Mouse (Mus musculus) granulocyte monocyte progenitor cell, adult 5-6 weeks (primary cell): ENCODE measurements around the gene Il2rb. TPM values are rescaled to one million over a fixed set of nuclear protein-coding genes. Genes with fewer than 3 reads are reported as not detected.

Source experiments
- ATAC-seq: replicated peaks from 2 replicates; pipeline ENCODE4 v1.8.0; 2016; ENCODE audit warnings: mild to moderate bottlenecking, moderate TSS enrichment, inconsistent platforms; ENCODE audit not compliant: poor library complexity, severe bottlenecking
- total RNA-seq, 2 experiments: library from RNA; stranded (forward) in 1 of 2; stranded (reverse) in 1 of 2; fragments of 200-712, 200-1000 nt in 1 of 2; fragments of >200 nt in 1 of 2; fragmentation: Nextera tagmentation in 1 of 2; gene quantifications; 2 replicates each; pipeline ENCODE4 v1.2.3; 2014 to 2017

Gene Il2rb
- total RNA-seq (2014; fragmentation: Nextera tagmentation) (not detected in 2 replicates), total RNA-seq (2017) (not detected in 2 replicates)

DNA sequence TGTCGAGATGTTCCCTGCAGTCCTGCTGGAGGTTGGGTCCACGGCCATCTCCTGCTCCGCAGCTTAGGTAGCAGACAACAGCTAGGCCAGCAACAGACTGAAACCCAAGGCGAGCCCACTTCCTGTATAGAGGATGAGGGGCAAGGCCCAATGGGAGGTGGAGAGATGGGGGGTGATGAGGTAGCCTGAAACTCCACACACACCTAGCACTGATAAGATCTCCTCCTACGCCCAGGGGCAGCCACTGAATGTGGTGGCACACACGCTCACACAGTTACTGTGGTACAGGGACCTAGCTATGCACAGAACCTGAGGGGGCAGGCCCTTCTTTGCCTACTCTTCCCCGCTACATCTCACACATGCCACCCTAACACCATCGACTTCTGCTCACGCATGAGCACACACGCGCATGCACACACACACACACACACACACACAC lies at the start of gene Il2rb:
Gene Il2rb, minus strand, starts transcription at position 304 of the 439 bp plus-strand sequence.
- no peak for ATAC-seq

DNA sequence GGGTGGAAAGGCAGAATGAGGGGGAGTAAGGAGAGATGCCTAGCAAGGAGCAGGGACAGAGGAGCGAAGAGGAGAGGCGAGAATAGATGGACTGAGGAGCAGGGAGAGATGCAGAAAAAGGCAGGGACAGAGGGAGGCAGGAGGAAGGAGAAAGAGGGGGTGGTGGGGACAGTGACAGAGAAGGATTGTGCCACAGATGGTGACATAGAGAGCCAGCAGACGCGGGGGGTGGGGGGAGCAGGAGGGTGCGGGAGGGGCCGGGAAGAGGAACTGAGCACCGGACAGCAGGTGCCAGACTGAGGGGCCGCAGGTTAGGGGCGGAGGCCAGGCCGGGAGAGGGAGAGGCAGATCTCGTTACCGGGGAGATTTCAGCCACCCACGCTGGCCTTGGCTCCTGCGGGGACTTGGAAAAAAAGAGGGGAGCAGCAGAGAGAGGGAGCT lies 49.5 kb upstream of the Il2rb start, which contains the start of gene Sstr3:
Gene Sstr3, minus strand, starts transcription at position 125 of the 441 bp plus-strand sequence.
- ATAC-seq: peak; percentile 48

DNA sequence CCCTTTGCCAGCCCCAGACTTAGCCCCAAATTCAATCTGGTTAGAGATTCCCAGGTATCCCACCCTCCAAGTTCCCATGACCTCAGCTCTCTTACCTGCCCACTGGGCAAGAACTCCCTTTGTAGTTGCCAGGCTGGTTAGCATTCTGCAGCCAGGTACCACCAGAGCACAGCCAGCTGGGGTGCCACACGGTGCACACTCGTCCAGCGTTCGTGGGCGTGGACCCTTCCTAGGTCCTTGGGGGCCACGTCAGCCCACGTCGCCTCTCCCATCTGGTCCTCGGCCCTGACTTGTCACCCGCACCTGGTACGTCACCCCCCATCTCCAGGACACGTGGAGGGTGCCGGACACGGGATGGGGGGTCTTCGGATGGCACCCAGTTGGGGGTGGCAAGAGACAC lies 49.0 kb upstream of the Il2rb start:
- no peak for ATAC-seq

DNA sequence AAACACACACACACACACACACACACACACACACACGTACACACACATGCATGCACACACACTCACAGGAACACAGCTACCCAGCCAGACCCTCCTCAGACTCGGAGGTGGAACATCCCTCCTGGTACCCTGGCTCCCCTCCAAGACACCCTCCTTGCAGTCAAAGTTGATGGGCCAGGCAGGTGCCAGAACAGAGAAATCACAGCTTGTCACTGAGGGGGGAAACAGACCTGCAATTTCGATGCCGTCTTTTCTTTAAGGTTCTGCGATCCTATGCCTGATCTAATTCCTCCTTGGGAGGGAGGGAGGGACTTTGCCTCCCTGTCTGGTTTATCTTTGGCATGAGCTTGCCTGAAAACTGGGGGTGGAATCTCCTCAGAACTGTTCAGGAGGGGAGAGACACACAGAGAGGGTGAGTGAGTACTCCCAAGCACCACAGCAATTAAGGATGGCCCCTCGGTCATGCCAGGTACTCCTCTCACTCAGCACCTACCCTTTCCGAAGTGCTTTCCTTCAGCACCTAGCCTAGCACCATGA lies 47.8 kb upstream of the Il2rb start:
- ATAC-seq: no peak

GRCm38 (mm10) chr15:78542098-78542766 lies 47.2 kb upstream of the Il2rb start:
- ATAC-seq: no peak

DNA sequence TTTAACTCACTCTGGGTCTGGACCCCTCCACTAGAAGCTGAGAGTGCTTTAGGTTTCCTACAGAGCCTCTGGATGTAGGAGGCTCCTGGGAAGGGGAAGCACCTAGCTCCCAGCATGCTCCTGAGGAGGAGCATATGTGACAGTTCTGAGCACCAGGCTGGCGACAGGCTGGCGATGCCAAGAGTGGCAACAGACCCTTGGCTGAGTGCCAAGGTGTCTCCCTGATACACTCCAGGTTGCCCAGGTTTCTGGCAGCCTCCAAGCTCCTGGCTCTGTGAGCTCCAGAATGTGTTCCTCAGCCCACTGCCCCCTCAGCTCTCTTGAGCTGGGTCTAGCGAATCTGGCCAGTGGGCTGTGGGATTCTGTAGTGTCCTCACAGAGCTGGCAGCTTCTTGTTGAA lies 46.5 kb upstream of the Il2rb start:
- ATAC-seq: no peak

GRCm38 (mm10) chr15:78541036-78541435 lies 46.0 kb upstream of the Il2rb start:
- no peak for ATAC-seq

DNA sequence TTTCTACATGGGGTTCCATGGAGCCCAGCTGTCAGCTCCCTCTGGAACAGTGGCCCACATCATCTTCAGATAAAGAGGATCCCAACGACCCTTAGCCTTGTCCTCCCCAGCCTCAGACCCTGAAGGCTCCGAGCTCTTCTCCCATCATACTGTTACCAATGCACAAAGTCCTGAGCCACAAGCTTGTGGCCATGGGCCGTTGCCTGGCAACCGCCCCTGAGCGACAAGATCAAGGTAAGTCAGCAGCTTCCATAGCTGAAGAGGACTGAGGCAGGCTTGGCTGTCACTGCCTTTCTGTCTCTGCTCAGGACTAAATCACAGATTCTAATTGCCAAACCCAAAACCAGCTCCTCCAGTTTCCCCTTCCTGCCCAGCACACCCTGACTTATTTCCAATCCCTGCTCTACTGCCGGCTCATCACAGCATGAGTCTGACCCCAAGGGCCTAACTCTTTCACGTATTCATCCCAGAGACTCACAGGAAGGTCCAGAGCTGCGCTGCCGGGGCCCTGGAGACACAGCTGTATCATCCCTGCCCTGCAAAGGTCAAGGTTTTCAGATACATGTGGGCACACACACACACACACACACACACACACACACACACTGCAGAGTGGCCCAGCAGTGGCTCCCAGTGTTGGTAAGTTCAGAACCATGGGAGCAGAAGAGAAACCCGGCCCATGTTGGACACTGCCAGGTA lies 40.8 kb upstream of the Il2rb start:
- ATAC-seq: no peak

DNA sequence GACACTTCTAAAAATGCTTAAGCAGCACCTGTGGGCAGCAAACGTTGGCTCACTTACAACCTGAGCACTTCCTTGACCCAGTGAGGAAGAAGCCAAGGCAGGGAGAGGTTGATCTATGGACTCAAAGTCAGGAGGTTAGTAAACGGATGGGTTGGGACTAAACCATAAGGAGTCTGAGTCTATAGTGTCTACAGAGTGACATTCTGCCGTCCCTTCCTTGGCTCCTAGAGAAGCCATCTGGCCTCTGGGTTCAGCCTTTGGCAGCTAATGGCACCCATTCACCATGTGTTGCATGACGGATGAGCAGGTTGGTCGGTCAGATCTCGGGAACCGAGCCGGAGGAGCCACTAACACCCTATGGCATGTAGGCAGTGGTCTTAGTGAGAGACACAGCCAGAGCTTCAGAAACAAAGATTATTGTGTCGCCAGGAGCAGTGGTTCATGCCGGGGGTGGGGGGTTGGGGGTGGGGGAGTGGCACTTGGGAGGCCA lies 38.3 kb upstream of the Il2rb start:
- no peak for ATAC-seq

- no peak for ATAC-seq
These were observed 37.7 kb upstream of the Il2rb start for GRCm38 (mm10) chr15:78532566-78533345.

GRCm38 (mm10) chr15:78531901-78532469 lies 36.9 kb upstream of the Il2rb start:
- peak; percentile 75 for ATAC-seq

DNA sequence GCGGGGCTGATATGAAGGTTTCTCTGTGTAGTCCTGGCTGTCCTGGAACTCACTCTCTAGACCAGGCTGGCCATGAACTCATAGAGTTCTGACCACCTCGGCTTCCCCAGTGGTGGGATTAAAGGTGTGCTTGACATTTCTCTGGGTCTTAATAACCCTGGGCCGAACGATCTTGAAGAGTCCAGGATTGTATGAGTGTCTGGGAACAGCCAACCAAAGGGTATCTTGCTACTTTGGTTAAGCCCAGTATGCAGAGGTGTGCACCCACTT lies 36.3 kb upstream of the Il2rb start:
- no peak for ATAC-seq

DNA sequence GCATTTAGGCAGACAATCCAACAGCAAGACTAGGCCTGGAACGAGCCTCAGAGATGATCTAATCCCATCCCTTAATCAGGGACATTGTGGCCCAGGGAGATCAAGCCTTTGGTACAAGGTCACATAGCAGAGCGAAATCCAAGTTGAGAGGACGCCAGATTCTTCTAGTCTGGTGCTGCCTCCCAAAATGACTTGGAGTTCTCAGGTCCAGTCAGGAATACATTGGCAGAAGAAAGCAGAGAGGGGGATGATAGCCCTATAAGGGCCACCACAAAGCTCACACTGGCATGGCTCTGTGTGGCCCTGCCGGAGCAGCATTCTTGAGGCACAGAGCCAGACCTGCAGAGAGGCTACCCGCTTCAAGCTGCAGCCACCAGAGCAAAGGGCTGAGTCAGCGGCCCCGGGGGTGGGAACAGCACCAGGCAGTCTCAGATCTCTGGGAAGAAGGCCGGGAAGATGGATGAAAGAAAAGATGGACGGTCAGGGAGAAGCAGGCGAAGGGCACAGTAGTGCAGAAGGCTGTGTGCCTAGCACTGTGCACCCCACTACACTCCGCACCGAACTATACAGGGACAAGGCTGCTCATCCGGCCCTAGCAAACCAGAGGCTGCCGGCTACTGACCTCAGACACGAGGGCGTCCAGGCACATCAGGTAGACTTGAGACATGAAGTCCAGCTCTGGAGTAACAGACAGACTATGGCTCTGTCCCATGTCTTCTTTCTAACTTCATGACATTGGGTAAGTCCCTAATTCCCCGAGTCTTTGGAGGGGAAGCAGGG lies 35.8 kb upstream of the Il2rb start, which contains the start of gene C1qtnf6:
Gene C1qtnf6, minus strand, starts transcription at position 746 of the 780 bp plus-strand sequence.
- no peak for ATAC-seq

- no peak for ATAC-seq
These were observed 35.1 kb upstream of the Il2rb start for GRCm38 (mm10) chr15:78530141-78530540.

GRCm38 (mm10) chr15:78529428-78529990 lies 34.4 kb upstream of the Il2rb start:
- no peak for ATAC-seq

DNA sequence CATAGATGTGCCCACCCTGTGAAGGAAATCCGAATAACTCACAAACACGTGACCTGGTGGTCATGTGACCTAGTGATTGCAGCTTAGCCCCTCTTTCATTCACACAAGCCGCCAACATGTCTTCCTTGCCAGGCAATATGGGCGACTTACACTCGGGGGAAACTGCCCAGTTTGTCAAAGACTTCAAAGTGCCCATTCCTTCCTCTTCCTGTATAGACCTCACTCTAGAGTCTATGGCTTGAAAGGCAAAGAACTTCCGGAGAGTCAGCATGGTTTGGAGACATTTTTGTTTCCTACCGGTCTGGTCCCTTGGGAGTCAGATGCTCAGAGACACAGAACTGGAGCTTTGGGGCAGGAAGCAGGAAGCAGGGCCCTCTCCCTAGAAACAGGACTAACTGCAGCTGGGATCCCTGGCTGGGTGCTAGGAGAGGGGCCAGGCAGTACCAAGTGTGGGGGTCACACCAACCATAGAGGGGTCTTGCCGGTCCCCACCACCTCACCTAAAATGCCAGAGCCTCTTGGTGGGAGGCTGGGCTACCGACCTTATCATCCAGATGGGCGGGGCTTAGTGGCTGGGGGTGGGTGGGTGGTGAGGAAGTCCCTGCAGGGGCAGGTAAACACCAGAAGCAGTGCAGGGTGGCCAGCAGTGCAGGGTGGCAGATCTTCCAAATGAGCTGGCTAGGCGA lies 33.8 kb upstream of the Il2rb start:
- no peak for ATAC-seq

GRCm38 (mm10) chr15:78527973-78528372 lies 32.9 kb upstream of the Il2rb start:
- no peak for ATAC-seq

GRCm38 (mm10) chr15:78524163-78524562 lies 29.1 kb upstream of the Il2rb start:
- no peak for ATAC-seq

- no peak for ATAC-seq
These were observed 26.8 kb upstream of the Il2rb start for GRCm38 (mm10) chr15:78521892-78522291.
